ENCODE assay signal across 9 mouse cellular contexts in genomic region chr7:144677341-144678086, GRCm38 (mm10).
DNase-seq lines count a peak whose midpoint lies in the region; ATAC-seq lines count a peak whose summit lies in the region.
"Had no signal": no experiment of that assay in that cellular context is flagged by ENCODE, and none has a peak within 500 bp of the region (broad histone marks: within the 10 kb centered on the region; RNA-seq: fewer than 3 reads in every experiment).

No protein-coding gene starts in this region.

- WGBS in kidney, embryonic 16.5 days, result 37% methylated on average over 11 of the region's 12 CpGs
- WGBS in embryonic facial prominence, embryonic 12.5 days, result 47% methylated on average over 12 of the region's 12 CpGs
- 35% methylated on average over 12 of the region's 12 CpGs for WGBS in hindbrain, embryonic 14.5 days
- WGBS in midbrain, embryonic 15.5 days, result 39% methylated on average over 12 of the region's 12 CpGs

- no peaks in the 10 kb centered on the region for H3K36me3 ChIP-seq in kidney, embryonic 16.5 days (ENCODE audit: insufficient read depth, low read length)
- no peaks in the 10 kb centered on the region for H3K36me3 ChIP-seq in embryonic facial prominence, embryonic 12.5 days
- H3K36me3 ChIP-seq in hindbrain, embryonic 14.5 days (replicated peaks; ENCODE audit: control insufficient read depth, insufficient read depth), result no peaks in the 10 kb centered on the region
- H3K36me3 ChIP-seq in midbrain, embryonic 15.5 days (replicated peaks), result no peaks in the 10 kb centered on the region
- H3K36me3 ChIP-seq: liver, embryonic 15.5 days had no signal

- H3K4me1 ChIP-seq in kidney, embryonic 16.5 days (ENCODE audit: insufficient read depth, low read length), result peaks cover 35% of the 10 kb centered on the region
- peaks cover 14% of the 10 kb centered on the region; the same call in 1 of the 2 replicates for H3K4me1 ChIP-seq in embryonic facial prominence, embryonic 12.5 days
- peaks cover 10% of the 10 kb centered on the region; the same call in 1 of the 2 replicates for H3K4me1 ChIP-seq in hindbrain, embryonic 14.5 days (replicated peaks; ENCODE audit: control insufficient read depth, insufficient read depth, low read length)
- H3K4me1 ChIP-seq in midbrain, embryonic 15.5 days, result peaks cover 7% of the 10 kb centered on the region
- H3K4me1 ChIP-seq: liver, embryonic 15.5 days had no signal

- no peaks in the 10 kb centered on the region for H3K27me3 ChIP-seq in kidney, embryonic 16.5 days (ENCODE audit: insufficient read depth, low read length)
- H3K27me3 ChIP-seq in embryonic facial prominence, embryonic 12.5 days, result peaks cover 37% of the 10 kb centered on the region
- H3K27me3 ChIP-seq in hindbrain, embryonic 14.5 days (ENCODE audit: control insufficient read depth, insufficient read depth, low read length), result peaks cover 29% of the 10 kb centered on the region
- peaks cover 19% of the 10 kb centered on the region for H3K27me3 ChIP-seq in midbrain, embryonic 15.5 days (replicated peaks)

- no peaks in the 10 kb centered on the region for H3K9me3 ChIP-seq in kidney, embryonic 16.5 days (ENCODE audit: low read length)
- H3K9me3 ChIP-seq in embryonic facial prominence, embryonic 12.5 days, result no peaks in the 10 kb centered on the region
- no peaks in the 10 kb centered on the region for H3K9me3 ChIP-seq in hindbrain, embryonic 14.5 days (ENCODE audit: control insufficient read depth, low read length)
- H3K9me3 ChIP-seq in midbrain, embryonic 15.5 days, result no peaks in the 10 kb centered on the region
- H3K9me3 ChIP-seq: liver, embryonic 15.5 days had no signal

- peak overlapping the region; percentile 68 for H3K9ac ChIP-seq in kidney, embryonic 16.5 days (replicated peaks; ENCODE audit: low read length)
- no peak overlapping the region for H3K9ac ChIP-seq in embryonic facial prominence, embryonic 12.5 days
- H3K9ac ChIP-seq in hindbrain, embryonic 14.5 days, result no peak overlapping the region
- no peak overlapping the region for H3K9ac ChIP-seq in midbrain, embryonic 15.5 days
- H3K9ac ChIP-seq: liver, embryonic 15.5 days had no signal

- H3K4me2 ChIP-seq in kidney, embryonic 16.5 days (replicated peaks; ENCODE audit: low read depth, low read length), result peak overlapping the region; percentile 87
- peak overlapping the region; percentile 71 for H3K4me2 ChIP-seq in embryonic facial prominence, embryonic 12.5 days (replicated peaks)
- 0 out of 2 replicates have a peak overlapping the region, but pooled peaks have one; percentile 79 for H3K4me2 ChIP-seq in hindbrain, embryonic 14.5 days (replicated peaks)
- peak overlapping the region; percentile 89 for H3K4me2 ChIP-seq in midbrain, embryonic 15.5 days

- peak; percentile 46 for ATAC-seq in kidney, embryonic 16.5 days (ENCODE audit: low FRiP score, low TSS enrichment)
- ATAC-seq in embryonic facial prominence, embryonic 12.5 days (ENCODE audit: insufficient number of reproducible peaks, insufficient read depth, low FRiP score, low TSS enrichment), result no peak; the same call in 1 of the 2 replicates
- peak; percentile 31; the same call in 1 of the 2 replicates for ATAC-seq in hindbrain, embryonic 14.5 days (ENCODE audit: low FRiP score)
- ATAC-seq in midbrain, embryonic 15.5 days (replicated peaks), result no peak
- ATAC-seq: inflammation-experienced regulatory T-cells, adult 6 months had no signal

- peak overlapping the region; percentile 59 for H3K4me3 ChIP-seq in kidney, embryonic 16.5 days (ENCODE audit: low read length)
- peak overlapping the region; percentile 40; the same call in 1 of the 2 replicates for H3K4me3 ChIP-seq in embryonic facial prominence, embryonic 12.5 days
- no peak overlapping the region for H3K4me3 ChIP-seq in hindbrain, embryonic 14.5 days (replicated peaks; ENCODE audit: low read length)
- no peak overlapping the region for H3K4me3 ChIP-seq in midbrain, embryonic 15.5 days
- H3K4me3 ChIP-seq: liver, embryonic 15.5 days had no signal

- 0 out of 2 replicates have a peak overlapping the region, but pooled peaks have one; percentile 53 for H3K27ac ChIP-seq in kidney, embryonic 16.5 days (ENCODE audit: low read length)
- H3K27ac ChIP-seq in embryonic facial prominence, embryonic 12.5 days, result no peak overlapping the region
- H3K27ac ChIP-seq in hindbrain, embryonic 14.5 days, result no peak overlapping the region
- no peak overlapping the region for H3K27ac ChIP-seq in midbrain, embryonic 15.5 days
- H3K27ac ChIP-seq: liver, embryonic 15.5 days had no signal

- DNase-seq in kidney, adult 18-20 months, result no peak
- DNase-seq in hindbrain, embryonic 14.5 days (ENCODE audit: low spot score), result no peak
- DNase-seq in natural killer cell, adult 2 months (ENCODE audit: low spot score in 2 of 2), result no peak
- DNase-seq in spleen, adult 18-20 months, result no peak

Comparison
In these comparisons a context has a peak if more than half of its experiments do, and no peak if none do; other contexts are left out.
1. ATAC-seq: peak in kidney, embryonic 16.5 days (single experiment) and hindbrain, embryonic 14.5 days (single experiment); none in embryonic facial prominence, embryonic 12.5 days (single experiment) and midbrain, embryonic 15.5 days (single experiment).
2. H3K4me3 ChIP-seq: peak in kidney, embryonic 16.5 days (single experiment) and embryonic facial prominence, embryonic 12.5 days (single experiment); none in hindbrain, embryonic 14.5 days (single experiment) and midbrain, embryonic 15.5 days (single experiment).
3. Peak in every context shown above with its lines, with median percentiles within 50 percentile points of each other: H3K4me2 ChIP-seq.